Mouse (Mus musculus) embryonic fibroblast, embryonic 13.5 days (primary cell): ENCODE measurements around the gene Enox2. TPM values are rescaled to one million over a fixed set of nuclear protein-coding genes. Genes with fewer than 3 reads are reported as not detected.
A peak's percentile ranks its signal among the peaks of the same experiment; 100 is the strongest.
"Not testable (repeated sequence)": the region's sequence is repeated elsewhere in the genome, so short reads cannot be mapped to it uniquely, and the experiment has no call there.

Experiments
- H3K27ac ChIP-seq: 2 replicates; pipeline ENCODE4 v1.5.1; 2012; ENCODE audit warnings: low read length, control low read depth, inconsistent platforms; ENCODE audit not compliant: insufficient read depth
- H3K4me1 ChIP-seq: 2 replicates; pipeline ENCODE4 v1.6.1; 2011; ENCODE audit warnings: low read length; ENCODE audit not compliant: control insufficient read depth, insufficient read depth
- H3K4me3 ChIP-seq: 2 replicates; pipeline ENCODE4 v1.5.1; 2011; ENCODE audit warnings: mild to moderate bottlenecking, control low read depth, low read length; ENCODE audit not compliant: insufficient read depth
- CTCF ChIP-seq: IDR thresholded peaks from 2 replicates; pipeline ENCODE4 v1.5.1; 2011; ENCODE audit warnings: mild to moderate bottlenecking, control low read depth, low read length, moderate library complexity, borderline replicate concordance; ENCODE audit not compliant: insufficient read depth
- POLR2A ChIP-seq: IDR thresholded peaks from 2 replicates; pipeline ENCODE4 v1.6.1; 2011; ENCODE audit warnings: low read depth, mild to moderate bottlenecking, control low read depth, low read length, moderate library complexity
- polyA plus RNA-seq: library from polyadenylated mRNA; stranded (reverse); fragments of >200 nt; gene quantifications from 2 replicates; pipeline ENCODE4 v1.2.4, GENCODE M21; 2011; ENCODE audit warnings: low read depth; ENCODE audit not compliant: missing spikeins, insufficient read length

Gene Enox2
- polyA plus RNA-seq, 1 experiment: 6.4 TPM

- H3K27ac ChIP-seq: no peak overlapping the region
- H3K4me3 ChIP-seq: no peak overlapping the region
- no peaks in the 10 kb centered on the region for H3K4me1 ChIP-seq
- TF ChIP-seq POLR2A (no peak), CTCF (no peak)
Measured at GRCm38 (mm10) chrX:49181136-49181535, 106.9 kb downstream of the Enox2 start.

- no peak for TF ChIP-seq POLR2A
- no peak for TF ChIP-seq CTCF
- H3K27ac ChIP-seq: no peak overlapping the region
- H3K4me1 ChIP-seq: no peaks in the 10 kb centered on the region
- no peak overlapping the region for H3K4me3 ChIP-seq
Measured at GRCm38 (mm10) chrX:49178670-49179069, 109.4 kb downstream of the Enox2 start.

GRCm38 (mm10) chrX:49154280-49154679 is 133.8 kb downstream of the Enox2 start:
- Histone ChIP-seq H3K4me3 (no peak overlapping the region), H3K27ac (no peak overlapping the region), H3K4me1 (no peaks in the 10 kb centered on the region)
- no peak for TF ChIP-seq POLR2A
- no peak for TF ChIP-seq CTCF

- Histone ChIP-seq H3K27ac (no peak overlapping the region), H3K4me1 (no peaks in the 10 kb centered on the region), H3K4me3 (no peak overlapping the region)
- TF ChIP-seq POLR2A: no peak
- no peak for TF ChIP-seq CTCF
Measured at GRCm38 (mm10) chrX:49124774-49125429, 163.2 kb downstream of the Enox2 start.

GRCm38 (mm10) chrX:49116465-49116864 is 171.6 kb downstream of the Enox2 start:
- H3K4me1 ChIP-seq: no peaks in the 10 kb centered on the region
- TF ChIP-seq POLR2A (no peak), CTCF (no peak)
- H3K27ac ChIP-seq: no peak overlapping the region
- no peak overlapping the region for H3K4me3 ChIP-seq

GRCm38 (mm10) chrX:49112412-49112811 is 175.6 kb downstream of the Enox2 start:
- no peak overlapping the region for H3K4me3 ChIP-seq
- no peaks in the 10 kb centered on the region for H3K4me1 ChIP-seq
- TF ChIP-seq CTCF: no peak
- no peak overlapping the region for H3K27ac ChIP-seq

GRCm38 (mm10) chrX:49100542-49100941 is 187.5 kb downstream of the Enox2 start:
- H3K4me1 ChIP-seq, H3K4me3 ChIP-seq, H3K27ac ChIP-seq: not testable (repeated sequence)

GRCm38 (mm10) chrX:49096249-49096648 is 191.8 kb downstream of the Enox2 start:
- Histone ChIP-seq H3K27ac (no peak overlapping the region), H3K4me3 (no peak overlapping the region), H3K4me1 (no peaks in the 10 kb centered on the region)
- no peak for TF ChIP-seq POLR2A

- Histone ChIP-seq H3K4me3 (no peak overlapping the region), H3K27ac (no peak overlapping the region), H3K4me1 (no peaks in the 10 kb centered on the region)
- no peak for TF ChIP-seq POLR2A
- TF ChIP-seq CTCF: no peak
Measured at GRCm38 (mm10) chrX:49075055-49075454, 213.0 kb downstream of the Enox2 start.

GRCm38 (mm10) chrX:49073563-49073962 is 214.5 kb downstream of the Enox2 start:
- peak overlapping the region; percentile 11; the same call in 1 of the 2 replicates for H3K27ac ChIP-seq
- H3K4me3 ChIP-seq: no peak overlapping the region
- H3K4me1 ChIP-seq: no peaks in the 10 kb centered on the region
- no peak for TF ChIP-seq CTCF
- TF ChIP-seq POLR2A: no peak

- H3K4me3 ChIP-seq: no peak overlapping the region
- no peak overlapping the region for H3K27ac ChIP-seq
- H3K4me1 ChIP-seq: no peaks in the 10 kb centered on the region
- TF ChIP-seq POLR2A (no peak), CTCF (no peak)
Measured at GRCm38 (mm10) chrX:49045118-49045517, 242.9 kb downstream of the Enox2 start.
